In genomic region chr12:102291686-102292085, GRCm38 (mm10) we compare ENCODE assay signal across 14 mouse cellular contexts. TPM values are rescaled to one million over a fixed set of nuclear protein-coding genes. Genes with fewer than 3 reads are reported as not detected.
DNase-seq lines count a peak whose midpoint lies in the region; ATAC-seq and TF ChIP-seq lines count a peak whose summit lies in the region.
"Had no signal": no experiment of that assay in that cellular context is flagged by ENCODE, and none has a peak within 500 bp of the region (broad histone marks: within the 10 kb centered on the region; RNA-seq: fewer than 3 reads in every experiment).

No protein-coding gene starts in this region.

- WGBS in heart, postnatal 0 days, result 44% methylated on average over 6 of the region's 6 CpGs
- 27% methylated on average over 6 of the region's 6 CpGs for WGBS in spleen, adult 2 months
- WGBS in stomach, embryonic 14.5 days, result 16% methylated on average over 6 of the region's 6 CpGs

- H3K9me3 ChIP-seq in heart, postnatal 0 days (replicated peaks; ENCODE audit: control insufficient read depth, low read length), result no peaks in the 10 kb centered on the region
- H3K9me3 ChIP-seq in stomach, embryonic 14.5 days (ENCODE audit: control insufficient read depth, low read depth, low read length), result no peaks in the 10 kb centered on the region
- H3K9me3 ChIP-seq: liver, embryonic 15.5 days had no signal

- ATAC-seq in heart, postnatal 0 days (ENCODE audit: insufficient read depth, low read depth), result no peak
- ATAC-seq in stomach, embryonic 14.5 days (ENCODE audit: insufficient number of reproducible peaks, insufficient read depth, low FRiP score, low read depth), result peak; percentile 53; the same call in 1 of the 2 replicates
- ATAC-seq: inflammation-experienced regulatory T-cells, adult 6 months had no signal

- no peak for TF ChIP-seq POLR2A in spleen, adult 2 months (IDR thresholded peaks at IDR 0.05; ENCODE audit: low read depth, low read length)

- H3K4me1 ChIP-seq in heart, postnatal 0 days (ENCODE audit: control insufficient read depth, insufficient read depth), result peaks cover 44% of the 10 kb centered on the region
- H3K4me1 ChIP-seq in spleen, adult 2 months (ENCODE audit: control insufficient read depth, insufficient read depth, insufficient read length), result peaks cover 42% of the 10 kb centered on the region
- H3K4me1 ChIP-seq in stomach, embryonic 14.5 days (ENCODE audit: control insufficient read depth, insufficient read depth, low read length), result peaks cover 38% of the 10 kb centered on the region

- TF ChIP-seq EP300 in heart, postnatal 0 days (IDR thresholded peaks at IDR 0.05; ENCODE audit: low read depth), result no peak

- TF ChIP-seq CTCF in heart, postnatal 0 days (IDR thresholded peaks at IDR 0.05; ENCODE audit: low read depth), result no peak
- TF ChIP-seq CTCF in spleen, adult 2 months (IDR thresholded peaks at IDR 0.05; ENCODE audit: extremely low read depth, insufficient read depth, insufficient read length, insufficient replicate concordance), result no peak

- H3K36me3 ChIP-seq in heart, postnatal 0 days (replicated peaks; ENCODE audit: control insufficient read depth, insufficient read depth, low read length), result no peaks in the 10 kb centered on the region
- H3K36me3 ChIP-seq in spleen, adult 2 months (ENCODE audit: control insufficient read depth, insufficient read depth, low read length), result no peaks in the 10 kb centered on the region
- no peaks in the 10 kb centered on the region; the same call in 1 of the 2 replicates for H3K36me3 ChIP-seq in stomach, embryonic 14.5 days (ENCODE audit: control insufficient read depth, insufficient read depth, low read length)
- H3K36me3 ChIP-seq: liver, embryonic 15.5 days had no signal

- H3K4me3 ChIP-seq in heart, postnatal 0 days (ENCODE audit: low read depth, low read length), result no peak overlapping the region
- no peak overlapping the region for H3K4me3 ChIP-seq in spleen, adult 2 months (ENCODE audit: extremely low read depth, insufficient read depth, insufficient read length)
- no peak overlapping the region for H3K4me3 ChIP-seq in stomach, embryonic 14.5 days (ENCODE audit: low read depth, low read length)
- H3K4me3 ChIP-seq: heart, adult 2 months; left cerebral cortex, adult 2 months; liver, embryonic 15.5 days had no signal

- DNase-seq in heart, postnatal 0 days (ENCODE audit: low spot score), result no peak
- no peak for DNase-seq in heart, adult 11 months
- DNase-seq in spleen, adult 2 months (ENCODE audit: low read depth in 1 of 2, low spot score in 2 of 2), result peak in 1 of 2 experiments; percentile 36
- DNase-seq in spleen, adult 12 weeks (ENCODE audit: low spot score), result no peak
- DNase-seq in urinary bladder, postnatal 4 days (ENCODE audit: low spot score in 2 of 2), result no peak
- no peak for DNase-seq in right cerebral cortex, postnatal 36 days (ENCODE audit: low spot score in 2 of 2)
- no peak for DNase-seq in cerebellum, postnatal 25 days
- DNase-seq: adrenal gland, postnatal 14 days; cerebellum, adult 11-12 months; heart, adult 2 months had no signal

- no peaks in the 10 kb centered on the region for H3K27me3 ChIP-seq in heart, postnatal 0 days (ENCODE audit: control insufficient read depth, insufficient read depth, low read length)
- H3K27me3 ChIP-seq in spleen, adult 2 months (ENCODE audit: control insufficient read depth, insufficient read depth, low read length), result no peaks in the 10 kb centered on the region
- no peaks in the 10 kb centered on the region for H3K27me3 ChIP-seq in stomach, embryonic 14.5 days (ENCODE audit: control insufficient read depth, insufficient read depth, low read length)
- H3K27me3 ChIP-seq: liver, embryonic 15.5 days had no signal

- no peak overlapping the region for H3K9ac ChIP-seq in heart, postnatal 0 days (replicated peaks; ENCODE audit: low read depth, low read length)
- H3K9ac ChIP-seq in stomach, embryonic 14.5 days (replicated peaks; ENCODE audit: low read depth, low read length), result no peak overlapping the region
- H3K9ac ChIP-seq: liver, embryonic 15.5 days had no signal

- H3K4me2 ChIP-seq in heart, postnatal 0 days (ENCODE audit: low read depth, low read length), result no peak overlapping the region
- no peak overlapping the region for H3K4me2 ChIP-seq in stomach, embryonic 14.5 days (replicated peaks; ENCODE audit: low read depth, low read length)
- H3K4me2 ChIP-seq: liver, embryonic 15.5 days had no signal

- peak overlapping the region; percentile 13; the same call in 1 of the 2 replicates for H3K27ac ChIP-seq in heart, postnatal 0 days (ENCODE audit: low read depth)
- H3K27ac ChIP-seq in spleen, adult 2 months (ENCODE audit: insufficient read depth, low read length), result peak overlapping the region; percentile 6; the same call in 1 of the 2 replicates
- H3K27ac ChIP-seq in stomach, embryonic 14.5 days (ENCODE audit: low read length), result peak overlapping the region; percentile 53; the same call in 1 of the 2 replicates
- H3K27ac ChIP-seq: heart, adult 2 months; left cerebral cortex, adult 2 months; liver, embryonic 15.5 days had no signal

RNA-seq across cellular contexts. Expression of gene Rin3, which starts 8.8 kb away (rescaled TPM):
- total RNA-seq in heart, postnatal 0 days (2014; rRNA removed; ENCODE audit: low replicate concordance), result 11.6 and 13.4 TPM in 2 replicates
- 4.6 TPM in 2 replicates for polyA plus RNA-seq in heart, postnatal 0 days (2015; fragmentation: Nextera tagmentation; extraction: Ambion mirVana)
- polyA plus RNA-seq in spleen, adult 2 months (2012; rRNA removed), result 63.4 and 67.0 TPM in 2 replicates
- 12.1 and 12.4 TPM in 2 replicates for polyA plus RNA-seq in stomach, embryonic 14.5 days (2014; fragmentation: Nextera tagmentation; extraction: Ambion mirVana)
